Mouse (Mus musculus) cortical plate, adult 2 months (tissue): ENCODE measurements around the gene AA986860.

Source experiments
- CTCF ChIP-seq: fragments of 200-500 bp; IDR thresholded peaks from 2 replicates; pipeline ENCODE4 v1.5.1; 2011; ENCODE audit warnings: mild to moderate bottlenecking, control low read depth, low read length; ENCODE audit not compliant: insufficient read depth; ENCODE audit errors: extremely low read depth
- POLR2A ChIP-seq: fragments of 200-500 bp; IDR thresholded peaks from 2 replicates; pipeline ENCODE4 v1.6.1; 2011; ENCODE audit warnings: mild to moderate bottlenecking, low read length, control low read depth; ENCODE audit not compliant: insufficient read depth; ENCODE audit errors: extremely low read depth

- TF ChIP-seq CTCF (0 out of 2 replicates have a peak, but pooled peaks have one; percentile 13), POLR2A (no peak)
Observed at GRCm38 (mm10) chr1:130787001-130787400, 55.2 kb downstream of the AA986860 start.
